Mouse (Mus musculus): ENCODE results near the gene Hyal3.

GRCm38 (mm10) chr9:107634406-107635278 lies 54.0 kb downstream of the Hyal3 start:
- TF ChIP-seq POLR2A (IDR thresholded peaks at IDR 0.05; ENCODE audit: borderline replicate concordance, insufficient read depth, low read length) (no peak), CTCF (IDR thresholded peaks at IDR 0.05; ENCODE audit: borderline replicate concordance, insufficient read depth, low read depth, low read length) (no peak)
